Mouse (Mus musculus) cerebellum, adult 2 months (tissue): Measurements from ENCODE around the gene Olfr642.

Source experiments
- CTCF ChIP-seq: fragments of 200-500 bp; IDR thresholded peaks from 2 replicates; pipeline ENCODE4 v1.5.1; 2011; ENCODE audit warnings: low read depth, mild to moderate bottlenecking, control low read depth, low read length, moderate library complexity, borderline replicate concordance; ENCODE audit not compliant: insufficient read depth
- POLR2A ChIP-seq: fragments of 200-500 bp; IDR thresholded peaks from 2 replicates; pipeline ENCODE4 v1.6.1; 2011; ENCODE audit warnings: low read length, control low read depth, borderline replicate concordance; ENCODE audit not compliant: insufficient read depth

GRCm38 (mm10) chr7:104025473-104025872 lies 27.0 kb downstream of the Olfr642 start, which contains the start of gene Olfr640:
- TF ChIP-seq CTCF (no peak), POLR2A (no peak)
